Mouse (Mus musculus) megakaryocyte-erythroid progenitor cell, adult 5-6 weeks (primary cell): Measurements from ENCODE around the gene Surf6. TPM values are rescaled to one million over a fixed set of nuclear protein-coding genes. Genes with fewer than 3 reads are reported as not detected.
"Not testable (repeated sequence)": the region's sequence is repeated elsewhere in the genome, so short reads cannot be mapped to it uniquely, and the experiment has no call there.

ENCODE experiments used
- ATAC-seq: replicated peaks from 2 replicates; pipeline ENCODE4 v1.8.0; 2016; ENCODE audit warnings: mild to moderate bottlenecking, inconsistent platforms; ENCODE audit not compliant: severe bottlenecking, poor library complexity, low FRiP score, low TSS enrichment
- total RNA-seq, 2 experiments: library from RNA; stranded (forward) in 1 of 2; stranded (reverse) in 1 of 2; fragments of 200-1000, 215-1000 nt in 1 of 2; fragments of >200 nt in 1 of 2; fragmentation: Nextera tagmentation in 1 of 2; gene quantifications; 2 replicates each; pipeline ENCODE4 v1.2.3; 2014 to 2017

Gene Surf6
- total RNA-seq, 2 experiments from 2014 or later: 36.2 to 74.0 TPM

DNA sequence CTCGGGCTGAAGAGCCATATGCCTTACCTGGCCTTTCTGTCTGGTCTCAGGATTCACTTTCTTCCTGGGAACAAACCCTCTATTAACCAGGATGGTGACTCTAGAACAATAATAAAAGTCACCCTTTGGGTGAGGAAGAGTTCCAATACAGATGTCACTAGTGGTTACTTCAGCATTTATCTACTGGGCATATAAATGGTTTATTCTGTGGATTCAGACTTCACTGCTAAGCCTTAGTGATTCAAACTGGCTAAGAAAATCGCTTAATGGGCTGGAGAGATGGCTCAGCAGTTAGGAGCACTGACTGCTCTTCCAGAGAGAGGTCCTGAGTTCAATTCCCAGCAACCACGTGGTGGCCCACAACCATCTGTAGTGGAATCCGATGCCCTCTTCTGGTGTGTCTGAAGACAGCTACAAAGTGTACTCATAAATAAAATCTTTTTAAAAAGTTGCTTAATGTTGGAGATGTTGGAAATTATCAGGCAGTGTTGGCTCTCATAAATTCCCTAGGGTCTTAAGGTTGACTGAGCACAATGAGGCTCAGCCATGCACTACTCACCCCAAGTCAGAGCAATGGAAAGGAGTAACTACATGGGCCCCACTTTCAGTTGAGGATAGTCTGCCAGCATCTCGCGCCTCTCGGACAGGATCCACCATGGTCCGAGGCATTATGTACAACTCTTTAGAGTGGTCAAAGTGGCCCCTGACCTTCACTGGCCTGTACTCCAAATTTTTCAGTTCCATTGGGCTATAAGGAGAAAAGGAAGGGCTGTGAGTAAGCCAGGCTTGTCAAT lies 11.7 kb upstream of the Surf6 start:
- no peak for ATAC-seq

DNA sequence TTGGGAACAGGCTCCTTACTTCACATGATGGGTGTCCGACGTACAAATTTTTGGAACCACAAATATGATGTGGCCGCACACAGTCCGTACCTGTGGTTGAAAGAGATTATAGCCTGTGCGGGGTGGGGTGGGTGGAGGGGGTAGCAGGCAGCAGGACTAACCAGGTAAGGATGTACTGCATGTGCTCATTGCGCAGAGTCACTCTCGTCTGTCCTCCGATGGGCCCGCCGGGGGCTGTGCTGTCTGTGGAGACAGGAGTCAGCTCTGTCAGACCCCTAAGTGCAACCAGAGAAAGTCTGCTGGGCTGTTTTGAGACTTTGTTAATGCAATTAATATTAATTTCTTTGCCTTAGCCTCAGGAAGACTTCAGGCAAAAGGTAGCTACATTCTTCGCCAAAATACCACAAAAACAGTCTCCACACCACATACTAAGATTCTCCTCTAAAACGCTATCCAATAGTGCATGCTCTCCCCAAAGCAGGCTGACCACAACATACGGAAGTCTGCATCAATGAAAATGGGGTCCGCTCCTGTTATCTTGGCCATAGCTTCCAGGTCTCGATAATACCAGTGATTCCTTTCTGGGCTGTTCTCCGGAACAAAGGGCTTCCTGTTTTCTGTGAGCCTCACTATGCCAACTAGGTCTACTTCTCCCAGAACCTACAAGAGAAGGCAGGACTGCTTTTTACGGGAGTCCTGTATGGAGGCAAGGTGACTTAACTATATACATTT lies 10.9 kb upstream of the Surf6 start:
- no peak for ATAC-seq

DNA sequence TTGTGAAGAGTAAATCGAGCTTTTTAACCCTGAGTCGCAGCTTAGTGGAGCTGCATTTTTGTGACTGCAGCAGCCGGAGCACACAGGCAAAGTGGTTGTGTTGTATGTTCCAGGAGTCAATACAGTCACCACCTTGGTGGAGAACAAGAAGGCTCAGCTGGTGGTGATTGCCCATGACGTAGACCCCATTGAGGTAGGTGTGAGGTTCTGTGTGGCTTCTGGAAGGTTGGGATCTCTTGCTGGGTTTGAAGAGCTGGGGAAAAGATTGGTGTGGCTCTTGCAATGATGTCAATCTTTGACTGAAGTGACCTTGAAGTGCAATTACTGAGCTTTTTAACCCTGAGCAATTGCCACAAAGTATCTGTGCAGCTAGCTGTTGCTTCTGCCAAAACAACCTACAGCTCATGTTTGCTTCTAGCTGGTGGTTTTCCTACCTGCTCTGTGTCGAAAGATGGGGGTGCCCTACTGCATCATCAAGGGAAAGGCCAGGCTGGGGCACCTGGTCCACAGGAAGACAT lies 9.6 kb upstream of the Surf6 start:
- no peak for ATAC-seq

DNA sequence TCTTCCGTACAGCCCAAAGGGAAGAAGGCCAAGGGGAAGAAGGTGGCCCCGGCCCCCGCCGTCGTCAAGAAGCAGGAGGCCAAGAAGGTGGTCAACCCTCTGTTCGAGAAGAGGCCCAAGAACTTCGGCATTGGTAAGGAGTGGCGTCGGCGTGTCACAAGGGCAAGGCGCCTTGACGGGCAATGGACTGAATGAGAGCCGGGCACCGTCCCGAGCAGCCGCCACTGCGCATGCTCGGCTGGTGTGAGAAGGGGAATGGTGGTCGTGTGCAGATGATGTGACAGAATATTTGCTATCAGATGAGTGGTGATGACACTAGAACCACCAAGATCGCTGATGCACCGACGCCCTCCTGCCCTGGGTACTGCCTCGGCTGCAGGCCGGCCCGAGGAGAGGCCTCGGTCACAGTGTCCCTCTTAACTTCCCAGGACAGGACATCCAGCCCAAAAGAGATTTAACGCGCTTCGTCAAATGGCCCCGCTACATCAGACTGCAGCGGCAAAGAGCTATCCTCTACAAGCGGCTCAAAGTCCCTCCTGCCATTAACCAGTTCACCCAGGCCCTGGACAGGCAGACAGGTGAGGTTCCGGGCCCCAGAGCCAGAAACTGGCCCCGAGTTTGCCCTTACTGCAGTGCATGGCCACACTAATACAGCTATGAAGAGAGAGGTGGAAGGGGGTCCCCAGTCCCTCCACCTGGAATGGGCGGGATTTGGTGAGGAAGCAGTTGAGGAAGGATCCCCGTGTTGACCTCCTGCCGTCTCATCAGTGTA lies 8.5 kb upstream of the Surf6 start:
- ATAC-seq: peak; percentile 46

DNA sequence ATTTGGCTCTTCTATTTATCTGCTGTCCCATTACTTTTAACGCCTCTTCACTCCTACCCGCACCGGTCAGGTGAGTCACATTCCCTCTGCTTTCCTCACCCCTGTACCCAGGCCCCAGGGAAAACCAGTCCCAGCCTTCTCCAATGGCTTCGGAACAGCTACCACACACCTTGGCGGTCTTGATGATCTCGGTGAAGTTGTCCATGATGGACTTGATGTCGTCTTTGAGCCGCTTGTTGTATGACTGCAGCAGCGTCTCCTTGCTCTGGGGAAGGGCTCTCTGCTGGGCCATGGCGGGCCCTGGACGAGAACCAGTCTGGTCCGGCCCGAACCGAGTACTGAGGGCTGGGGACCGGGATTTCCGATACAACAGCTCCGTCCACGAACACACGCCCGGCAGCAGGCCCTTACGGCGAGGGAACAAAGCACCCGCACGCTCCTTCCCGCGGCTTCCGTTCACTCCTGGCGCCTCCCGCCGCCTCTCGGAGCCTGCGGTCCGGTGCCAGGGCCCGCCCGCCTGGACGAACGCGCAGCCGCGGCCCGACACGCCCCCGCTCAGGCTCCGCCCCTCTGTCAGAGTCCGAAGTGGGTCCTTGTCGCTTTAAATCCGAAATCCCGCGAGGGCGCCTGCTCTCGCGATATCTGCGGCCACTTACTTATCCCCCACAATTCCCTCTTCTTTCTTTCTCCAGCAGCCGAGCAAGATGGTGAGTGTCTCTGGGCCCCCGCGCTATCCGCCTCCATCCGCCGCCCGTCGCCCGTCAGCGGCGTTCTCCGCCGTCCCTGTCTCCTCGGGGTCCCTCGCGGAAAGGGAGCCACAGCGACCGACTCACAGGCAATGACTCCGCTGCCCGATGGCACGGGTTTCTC lies 7.7 kb upstream of the Surf6 start, which contains the start of the genes Med22 and Rpl7a:
Gene Med22, minus strand, starts transcription at position 554 of the 870 bp plus-strand sequence.
Gene Rpl7a, plus strand, starts transcription at position 641 of the 870 bp plus-strand sequence.
- peak; percentile 81 for ATAC-seq

DNA sequence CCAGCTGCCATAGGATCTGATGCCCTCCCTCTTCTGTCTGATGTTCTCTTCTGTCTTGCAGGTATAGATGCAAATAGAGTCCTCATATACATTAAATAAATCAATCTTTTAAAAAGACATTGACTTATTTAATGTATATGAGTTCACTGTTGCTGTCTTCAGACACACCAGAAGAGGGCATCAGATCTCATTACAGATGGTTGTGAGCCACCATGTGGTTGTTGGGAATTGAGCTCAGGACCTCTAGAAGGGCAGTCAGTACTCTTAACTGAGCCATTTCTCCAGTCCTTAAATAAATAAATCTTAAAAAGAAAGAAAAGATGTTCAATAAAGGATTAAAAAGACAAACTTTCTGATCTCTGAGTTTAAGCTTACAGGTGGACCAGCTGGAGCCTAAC lies 6.7 kb upstream of the Surf6 start:
- ATAC-seq: no peak

DNA sequence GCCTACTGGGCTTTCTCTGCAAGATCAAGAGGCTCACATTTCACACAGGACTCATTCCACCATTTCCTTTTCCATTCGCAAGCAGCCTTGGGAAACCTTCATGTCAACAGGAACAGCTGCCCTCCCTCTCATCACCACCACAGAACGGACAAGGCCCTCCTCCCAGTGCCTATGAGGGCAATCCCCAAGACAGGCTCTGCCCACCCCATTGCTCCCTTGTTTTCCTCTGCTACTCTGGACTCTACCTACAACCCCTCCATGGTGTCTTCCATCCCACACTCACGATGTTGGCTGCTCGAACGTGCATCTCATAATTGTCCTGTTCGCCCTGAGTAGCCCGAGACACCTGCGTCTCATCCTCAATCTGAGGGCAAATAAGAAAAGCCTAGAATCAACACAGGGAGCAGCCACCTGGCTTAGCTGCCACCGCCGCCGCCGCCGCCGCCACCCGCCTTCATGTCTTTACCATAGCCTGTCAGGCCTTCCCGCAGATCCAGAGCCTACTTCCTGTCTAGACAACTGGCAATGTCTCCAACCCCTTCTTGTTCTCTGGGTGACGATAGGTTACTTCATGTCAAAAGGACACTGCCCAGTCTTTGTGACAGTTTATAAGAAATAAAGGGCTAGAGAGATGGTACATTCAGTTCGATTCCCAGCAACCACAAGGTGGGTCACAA lies 6.2 kb upstream of the Surf6 start:
- ATAC-seq: no peak

DNA sequence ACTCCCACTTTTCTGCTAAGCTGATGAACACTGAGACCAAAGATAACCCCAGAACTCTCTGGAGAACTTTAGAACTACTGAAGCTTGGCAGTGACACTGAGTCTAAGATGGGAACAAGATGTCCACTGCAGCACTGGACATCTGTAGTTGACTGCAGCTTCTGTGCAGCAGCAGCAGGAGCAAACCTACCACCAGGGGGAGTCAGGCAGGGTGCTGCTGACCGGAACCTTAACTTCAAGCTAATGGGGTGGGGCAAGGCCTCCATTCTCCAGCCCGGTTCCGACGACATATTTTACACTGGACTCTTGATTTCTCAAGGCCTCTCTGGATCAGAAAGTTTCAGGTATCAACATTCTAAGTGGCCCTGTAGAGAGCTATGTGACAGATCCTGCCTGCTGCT lies 4.4 kb upstream of the Surf6 start:
- ATAC-seq: no peak

DNA sequence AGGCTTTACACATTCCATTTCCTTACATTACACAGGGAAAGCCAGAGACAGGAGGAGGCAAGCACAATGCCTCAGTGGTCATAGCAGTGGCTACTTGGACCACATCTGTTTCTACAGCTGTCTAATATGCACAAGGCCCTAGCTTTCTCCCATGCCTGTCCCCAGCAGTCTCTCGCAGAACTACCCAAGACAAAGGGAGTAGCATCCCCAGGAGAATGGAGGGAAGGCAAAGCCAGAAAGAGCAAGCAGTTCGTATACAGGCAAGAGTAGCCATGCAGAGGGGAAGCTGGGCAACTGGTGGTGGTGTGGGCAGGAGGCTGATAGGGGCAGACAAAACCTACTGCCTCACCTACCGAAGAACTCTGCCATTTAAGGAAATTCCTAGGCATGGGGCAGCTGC lies 3.8 kb upstream of the Surf6 start:
- ATAC-seq: no peak

DNA sequence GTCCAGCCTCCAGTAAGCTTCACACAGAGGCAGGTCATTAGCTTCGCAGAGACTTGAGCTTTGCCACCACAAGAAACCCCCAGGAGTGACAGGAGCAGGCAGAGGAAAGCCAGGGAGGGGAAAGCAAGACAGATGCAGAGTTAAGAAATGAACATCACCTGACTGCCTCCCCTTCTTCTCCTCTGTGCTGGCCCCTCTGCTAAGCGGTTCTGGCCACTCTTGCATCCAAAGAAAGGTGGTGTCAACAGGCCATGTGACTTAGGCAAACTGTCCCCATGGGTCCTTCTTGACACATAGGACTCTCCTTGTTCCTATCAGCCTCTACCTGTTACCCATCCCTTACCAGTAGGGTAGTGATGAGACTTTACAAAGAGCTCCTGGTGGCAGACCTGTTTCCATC lies 3.3 kb upstream of the Surf6 start:
- no peak for ATAC-seq

DNA sequence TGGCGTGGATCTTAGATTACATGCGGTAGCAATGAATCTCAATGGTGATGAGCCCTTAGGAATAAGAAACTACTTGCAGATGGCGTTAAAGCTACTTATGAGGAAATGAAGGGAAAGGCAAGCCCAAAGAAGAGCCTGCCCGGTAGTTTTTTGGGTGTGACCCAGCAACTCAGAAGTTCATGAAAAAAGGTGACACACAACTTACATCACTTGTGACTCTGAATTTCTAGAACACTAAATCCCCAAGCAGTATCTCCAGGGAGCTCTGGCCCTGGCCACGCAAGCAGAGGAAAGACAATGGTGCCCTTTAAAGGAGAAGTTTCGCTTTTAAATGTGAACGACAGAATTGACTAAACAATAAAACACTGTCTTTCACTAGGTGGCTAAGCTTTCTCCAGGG lies 632 bp upstream of the Surf6 start:
- ATAC-seq: no peak

DNA sequence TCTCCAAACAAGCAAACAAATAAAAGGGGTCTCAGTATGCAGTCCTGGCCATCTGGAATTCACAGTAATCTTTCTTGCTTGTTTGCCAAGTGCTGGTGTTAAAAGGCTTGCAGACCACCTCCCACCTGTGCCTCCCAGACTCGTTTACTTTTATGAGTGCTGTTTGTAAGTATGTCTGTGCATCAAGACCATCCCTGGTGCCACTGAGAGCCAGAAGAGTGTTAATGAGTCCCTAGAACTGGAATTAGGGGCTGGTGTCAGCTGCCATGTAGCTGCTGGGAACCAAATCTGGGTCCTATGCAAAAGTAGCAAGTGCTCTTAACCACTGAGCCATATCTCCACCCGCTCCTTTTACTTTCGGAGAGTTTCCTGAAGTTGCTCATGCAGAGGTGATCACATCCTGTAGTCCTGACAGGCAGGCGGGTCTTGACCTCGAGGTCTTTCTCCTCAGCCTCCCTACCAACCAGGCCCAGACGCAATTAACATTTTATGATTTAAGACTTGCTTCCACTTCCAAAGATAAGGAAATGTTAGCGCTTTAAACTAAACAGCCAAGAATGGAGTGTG lies 762 bp downstream of the Surf6 start:
- no peak for ATAC-seq

DNA sequence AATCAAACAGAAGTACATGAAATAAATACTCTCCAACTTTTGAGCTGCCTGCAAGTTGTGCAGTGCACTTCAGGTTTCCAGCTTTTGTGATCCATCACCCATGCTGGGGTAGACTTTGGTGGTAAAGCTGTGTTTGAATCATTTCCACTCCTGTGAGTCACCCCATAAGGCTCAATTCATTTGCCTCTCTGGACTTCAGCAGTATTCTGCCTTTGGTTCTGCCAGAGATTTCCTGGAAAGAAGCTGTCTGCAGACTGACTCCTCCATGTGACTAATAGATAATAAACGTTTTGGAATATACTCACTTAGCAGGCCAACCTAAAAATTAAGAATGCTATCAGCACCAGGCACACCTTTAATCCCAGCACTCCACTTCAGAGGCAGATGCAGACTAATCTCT lies 1.9 kb downstream of the Surf6 start:
- ATAC-seq: no peak

DNA sequence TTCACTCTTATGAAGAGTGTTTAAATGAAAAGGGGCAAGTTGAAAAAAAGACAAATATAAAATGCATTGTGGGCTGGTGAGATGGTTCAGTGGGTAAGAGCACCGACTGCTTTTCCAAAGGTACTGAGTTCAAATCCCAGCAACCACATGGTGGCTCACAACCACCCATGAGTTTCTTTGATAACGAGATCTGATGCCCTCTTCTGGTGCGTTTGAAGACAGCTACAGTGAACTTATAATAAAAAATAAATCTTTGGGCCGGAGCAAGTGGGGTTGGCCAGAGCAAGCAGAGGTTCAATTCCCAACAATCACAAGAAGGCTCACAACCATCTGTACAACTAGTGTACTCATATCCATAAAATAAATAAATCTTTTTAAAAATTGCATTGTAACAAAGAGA lies 6.8 kb downstream of the Surf6 start:
- ATAC-seq: no peak

DNA sequence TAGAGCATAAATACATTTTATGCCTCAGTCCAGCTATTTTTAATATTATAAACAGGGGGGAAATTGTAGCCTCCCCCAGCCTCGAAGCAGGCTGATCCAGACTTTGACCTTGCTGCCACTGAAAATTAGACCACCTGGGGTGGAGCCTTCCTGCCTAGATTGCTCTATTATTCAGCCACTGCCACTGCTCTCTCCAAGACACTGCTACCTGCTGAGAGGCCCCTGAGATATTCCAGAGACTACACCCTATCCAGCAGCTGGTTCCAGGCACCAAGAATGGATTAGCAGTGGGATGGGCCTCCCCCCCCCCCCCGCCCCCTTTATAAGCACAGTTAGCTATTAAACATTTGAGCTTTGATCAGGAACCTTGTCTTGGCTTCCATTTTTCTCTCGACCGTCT lies 16.5 kb downstream of the Surf6 start:
- ATAC-seq: not testable (repeated sequence)

DNA sequence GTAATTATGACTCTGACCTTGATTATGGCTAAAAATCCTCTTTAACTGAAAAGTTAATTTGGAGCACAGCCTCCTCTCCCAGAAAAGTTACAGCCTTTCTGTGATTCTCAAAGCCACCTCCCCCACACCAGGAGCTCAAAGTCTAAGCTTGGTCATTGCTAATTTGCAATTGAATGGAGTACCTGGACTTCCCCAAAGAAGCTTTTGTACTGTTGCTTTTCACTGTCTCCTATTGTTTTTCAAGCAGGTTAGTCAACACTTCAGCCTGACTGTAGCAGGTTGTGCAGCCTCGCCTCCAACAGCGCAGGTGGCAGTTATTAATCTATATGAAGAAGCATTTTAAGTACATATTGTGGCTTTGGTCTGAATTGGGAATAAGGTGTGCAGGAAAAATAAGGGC lies 17.1 kb downstream of the Surf6 start:
- not testable (repeated sequence) for ATAC-seq

DNA sequence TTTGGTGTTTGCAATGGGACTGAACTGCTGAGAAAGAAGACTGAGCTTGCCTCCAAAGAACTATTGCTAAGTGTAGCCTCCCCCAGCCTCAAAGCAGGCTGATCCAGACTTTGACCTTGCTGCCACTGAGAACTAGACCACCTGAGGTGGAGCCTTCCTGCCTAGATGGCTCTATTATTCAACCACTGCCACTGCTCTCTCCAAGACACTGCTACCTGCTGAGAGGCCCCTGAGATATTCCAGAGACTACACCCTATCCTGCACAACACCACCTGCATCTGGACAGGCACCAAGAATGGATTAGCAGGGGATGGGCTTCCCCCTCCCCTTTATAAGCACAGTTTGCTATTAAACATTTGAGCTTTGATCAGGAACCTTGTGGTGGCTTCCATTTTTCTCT lies 24.1 kb downstream of the Surf6 start:
- no peak for ATAC-seq

DNA sequence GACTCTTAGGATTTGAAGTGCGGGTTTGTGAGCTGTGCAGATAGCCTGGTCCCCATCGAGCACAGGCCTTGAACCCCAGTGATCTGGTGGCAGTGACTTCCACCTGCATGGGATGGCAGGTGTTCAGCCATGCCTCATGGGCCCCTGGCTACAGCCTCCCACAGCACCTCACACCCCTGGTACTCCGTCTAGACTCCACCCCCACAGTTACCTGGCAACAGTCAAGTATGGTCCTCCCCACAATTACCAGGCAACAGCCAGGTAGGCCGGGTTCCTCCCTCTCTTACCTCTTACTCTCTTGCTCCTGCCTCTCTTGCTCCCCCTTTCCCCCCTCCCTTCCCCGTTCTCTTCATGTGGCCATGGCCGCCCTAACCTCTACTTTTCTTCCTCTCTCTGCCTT lies 32.0 kb downstream of the Surf6 start:
- ATAC-seq: no peak
